Mouse (Mus musculus) erythroblast, embryonic 14.5 days (primary cell): ENCODE data around the gene Tdrd5. TPM values are rescaled to one million over a fixed set of nuclear protein-coding genes. Genes with fewer than 3 reads are reported as not detected.
"Not testable (repeated sequence)": the region's sequence is repeated elsewhere in the genome, so short reads cannot be mapped to it uniquely, and the experiment has no call there.

ENCODE experiments used
- H3K27me3 ChIP-seq: 2 replicates; pipeline ENCODE4 v1.6.1; 2012; ENCODE audit warnings: inconsistent platforms; ENCODE audit not compliant: control insufficient read depth
- H3K36me3 ChIP-seq: 2 replicates; pipeline ENCODE4 v1.6.1; 2012; ENCODE audit warnings: mild to moderate bottlenecking, inconsistent platforms; ENCODE audit not compliant: control insufficient read depth
- H3K4me1 ChIP-seq: 2 replicates; pipeline ENCODE4 v1.6.1; 2012; ENCODE audit warnings: inconsistent platforms; ENCODE audit not compliant: control insufficient read depth
- H3K4me3 ChIP-seq: replicated peaks from 2 replicates; pipeline ENCODE3; 2012; ENCODE audit warnings: moderate library complexity, mild to moderate bottlenecking, inconsistent platforms
- H3K9me3 ChIP-seq: 2 replicates; pipeline ENCODE4 v1.6.1; 2012; ENCODE audit warnings: low read length, inconsistent platforms, mixed read lengths; ENCODE audit not compliant: control insufficient read depth
- GATA1 ChIP-seq: IDR thresholded peaks from 2 replicates; pipeline ENCODE4 v1.6.1; 2012; ENCODE audit warnings: low read length, inconsistent platforms, mixed read lengths
- TAL1 ChIP-seq: IDR thresholded peaks from 3 replicates; pipeline ENCODE4 v1.6.1; 2012; ENCODE audit warnings: low read length, inconsistent platforms, mixed read lengths
- polyA plus RNA-seq: library from polyadenylated mRNA; stranded (reverse); fragments of >175 nt; gene quantifications from 2 replicates; pipeline ENCODE4 v1.2.3, GENCODE M21; 2012

The Tdrd5 gene
- polyA plus RNA-seq, 1 experiment: 0.01 TPM

DNA sequence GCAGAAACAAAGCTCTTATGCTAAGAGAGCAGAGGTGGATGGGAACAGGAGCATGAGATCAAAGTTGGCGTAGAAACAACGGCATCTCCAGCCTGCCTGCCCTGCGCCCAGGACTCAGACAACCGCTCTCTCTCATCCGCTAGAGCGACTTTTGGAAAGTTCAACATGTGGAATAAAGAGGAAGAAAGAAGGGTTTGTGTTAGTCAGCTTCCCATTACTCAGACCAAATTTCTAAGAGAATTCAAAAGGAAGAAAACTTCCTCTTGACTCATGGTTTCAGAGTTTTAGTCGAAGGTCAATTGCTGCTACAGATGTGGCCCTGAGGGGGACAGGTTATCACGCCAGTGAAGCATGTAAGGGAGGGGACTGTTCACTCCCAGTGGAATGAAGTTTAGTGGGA lies 39.5 kb downstream of the Tdrd5 start:
- H3K4me1 ChIP-seq: no peaks in the 10 kb centered on the region
- H3K9me3 ChIP-seq: no peaks in the 10 kb centered on the region
- no peak overlapping the region for H3K4me3 ChIP-seq
- no peaks in the 10 kb centered on the region for H3K36me3 ChIP-seq
- TF ChIP-seq TAL1 (no peak), GATA1 (no peak)
- no peaks in the 10 kb centered on the region for H3K27me3 ChIP-seq

DNA sequence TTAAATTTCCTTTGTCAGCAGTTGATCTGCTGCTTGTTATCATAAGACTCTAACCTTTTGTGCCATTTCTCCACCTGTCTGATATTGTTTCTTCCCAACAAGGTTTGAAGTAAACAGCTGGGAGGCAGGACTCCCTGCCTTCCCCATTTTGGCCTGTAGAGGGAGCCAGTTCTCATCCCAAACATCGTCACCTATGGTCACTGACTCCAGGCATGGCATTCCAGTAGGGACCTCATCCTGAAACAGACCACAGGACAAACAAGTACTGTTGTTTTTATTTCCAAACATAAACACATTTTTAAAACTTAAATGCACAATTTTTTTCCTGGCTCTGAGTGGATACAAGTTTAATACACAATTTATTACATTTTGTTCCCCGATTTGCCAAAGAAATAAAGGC lies 40.1 kb downstream of the Tdrd5 start:
- no peaks in the 10 kb centered on the region for H3K27me3 ChIP-seq
- H3K36me3 ChIP-seq: no peaks in the 10 kb centered on the region
- no peak for TF ChIP-seq GATA1
- TF ChIP-seq TAL1: no peak
- H3K4me3 ChIP-seq: no peak overlapping the region
- no peaks in the 10 kb centered on the region for H3K4me1 ChIP-seq
- no peaks in the 10 kb centered on the region for H3K9me3 ChIP-seq

DNA sequence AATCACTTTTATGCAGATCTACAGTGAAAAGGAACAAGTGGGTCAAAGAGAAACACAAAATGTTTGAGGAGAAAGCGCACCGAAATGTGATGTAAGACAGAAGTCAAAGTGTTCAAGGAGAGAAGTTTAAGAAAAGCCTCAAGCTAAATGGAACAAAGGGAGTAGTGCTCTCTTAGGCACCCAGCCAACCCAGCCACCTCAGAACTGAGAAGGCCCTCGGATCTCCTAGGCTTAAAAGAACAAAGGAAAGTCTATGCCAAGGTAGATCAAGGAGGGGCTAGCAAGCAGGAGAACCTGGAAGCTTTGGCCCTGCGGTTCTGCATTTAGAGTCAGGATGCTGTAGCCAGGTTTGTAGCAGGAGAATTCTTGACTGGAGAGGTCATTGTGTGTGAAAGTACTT lies 48.6 kb downstream of the Tdrd5 start:
- H3K27me3 ChIP-seq: no peaks in the 10 kb centered on the region
- TF ChIP-seq GATA1 (no peak), TAL1 (no peak)
- no peaks in the 10 kb centered on the region for H3K4me1 ChIP-seq
- H3K9me3 ChIP-seq: no peaks in the 10 kb centered on the region; the same call in 1 of the 2 replicates
- no peaks in the 10 kb centered on the region for H3K36me3 ChIP-seq
- H3K4me3 ChIP-seq: no peak overlapping the region

DNA sequence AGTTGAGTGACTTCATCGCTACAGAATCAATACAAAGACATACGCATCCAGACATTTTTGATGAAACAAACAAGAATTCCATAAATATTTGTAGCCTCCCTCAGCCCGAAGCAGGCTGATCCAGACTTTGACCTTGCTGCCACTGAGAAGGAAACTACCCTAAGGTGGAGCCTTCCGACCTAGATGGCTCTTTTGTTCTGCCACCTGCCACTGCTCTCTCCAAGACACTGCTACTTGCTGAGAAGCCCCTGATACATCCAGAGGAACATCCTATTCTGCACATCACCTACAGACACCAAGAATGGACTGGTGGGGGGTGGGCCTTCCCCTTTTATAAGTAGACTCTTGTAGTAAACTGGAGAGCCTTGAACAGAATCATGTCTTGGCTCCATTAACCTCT lies 52.4 kb downstream of the Tdrd5 start:
- H3K27me3 ChIP-seq, H3K4me3 ChIP-seq, H3K36me3 ChIP-seq, H3K4me1 ChIP-seq, H3K9me3 ChIP-seq: not testable (repeated sequence)

DNA sequence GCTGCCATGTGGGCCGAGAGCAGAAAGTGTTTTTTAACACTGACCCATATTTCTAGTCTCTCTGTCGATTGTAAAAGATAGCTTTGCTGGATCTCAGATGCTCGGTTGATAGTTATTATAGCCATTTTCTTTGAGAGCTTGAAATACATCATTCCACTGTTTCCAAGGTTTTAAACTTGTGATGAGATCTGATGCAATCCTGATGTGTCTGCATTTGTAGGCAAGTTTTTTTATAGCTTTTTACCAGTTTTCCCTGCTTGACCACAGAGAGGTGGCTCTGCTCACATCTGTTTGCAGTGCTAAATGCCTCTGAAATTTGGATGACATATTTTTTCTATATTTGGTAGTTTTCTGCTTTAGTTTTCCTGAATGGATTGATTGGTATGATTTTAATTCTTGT lies 55.6 kb downstream of the Tdrd5 start:
- no peaks in the 10 kb centered on the region for H3K27me3 ChIP-seq
- no peaks in the 10 kb centered on the region for H3K36me3 ChIP-seq
- H3K4me1 ChIP-seq: no peaks in the 10 kb centered on the region
- no peaks in the 10 kb centered on the region for H3K9me3 ChIP-seq
- no peak for TF ChIP-seq TAL1
- no peak for TF ChIP-seq GATA1
- H3K4me3 ChIP-seq: no peak overlapping the region

DNA sequence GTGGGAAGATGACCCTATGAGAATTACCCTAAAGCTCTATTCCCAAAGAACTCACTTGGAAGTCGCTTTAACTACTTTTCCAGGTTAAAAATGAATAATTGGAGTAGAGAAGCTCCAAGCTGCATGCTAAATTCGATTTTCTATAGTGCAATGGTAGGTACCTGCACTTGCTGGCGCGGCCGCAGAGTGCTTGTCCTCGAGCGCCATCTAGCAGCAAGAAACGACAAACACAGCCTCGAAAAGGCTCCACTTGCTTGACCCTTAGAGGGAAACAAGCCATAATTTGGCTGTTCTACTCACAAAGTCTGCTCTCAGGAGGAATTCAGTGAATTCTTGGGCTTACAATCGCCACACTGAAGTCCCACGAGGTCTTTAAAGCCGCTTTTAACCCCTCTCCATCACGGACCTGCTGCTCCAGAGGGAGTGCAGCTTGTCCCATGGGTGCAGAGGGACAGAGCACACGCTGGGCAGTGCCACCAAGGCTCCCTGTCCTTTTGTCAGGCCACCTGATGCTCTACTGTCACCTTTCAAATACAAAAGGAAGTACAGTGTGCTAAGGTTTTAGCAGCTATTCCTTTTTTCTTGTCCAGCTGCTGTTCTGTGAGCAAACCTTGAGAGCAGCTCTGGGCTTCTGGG lies 61.6 kb downstream of the Tdrd5 start:
- TF ChIP-seq GATA1 (no peak), TAL1 (no peak)
- Histone ChIP-seq H3K27me3 (no peaks in the 10 kb centered on the region), H3K4me3 (no peak overlapping the region), H3K9me3 (no peaks in the 10 kb centered on the region), H3K36me3 (no peaks in the 10 kb centered on the region), H3K4me1 (no peaks in the 10 kb centered on the region)

DNA sequence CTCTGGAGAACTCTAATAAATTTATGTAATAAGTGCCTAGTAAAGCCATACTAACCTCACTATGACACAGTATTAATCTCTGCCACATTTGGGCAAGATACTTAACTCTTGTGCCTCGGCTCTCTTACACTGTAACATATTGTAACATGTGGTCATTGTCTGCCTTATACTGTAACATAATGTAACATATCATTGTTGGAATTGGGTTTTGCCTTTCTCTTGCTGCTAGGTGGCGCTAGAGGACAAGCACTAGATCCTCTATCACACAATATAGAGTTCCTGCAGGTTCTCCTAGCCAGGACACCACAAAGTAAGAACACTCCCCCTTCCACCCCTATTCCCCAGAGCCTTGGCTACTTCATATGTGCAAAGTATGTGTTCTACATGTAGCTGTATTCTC lies 62.4 kb downstream of the Tdrd5 start:
- TF ChIP-seq TAL1: no peak
- no peak for TF ChIP-seq GATA1
- Histone ChIP-seq H3K27me3 (no peaks in the 10 kb centered on the region), H3K9me3 (no peaks in the 10 kb centered on the region), H3K36me3 (no peaks in the 10 kb centered on the region), H3K4me3 (no peak overlapping the region), H3K4me1 (no peaks in the 10 kb centered on the region)

DNA sequence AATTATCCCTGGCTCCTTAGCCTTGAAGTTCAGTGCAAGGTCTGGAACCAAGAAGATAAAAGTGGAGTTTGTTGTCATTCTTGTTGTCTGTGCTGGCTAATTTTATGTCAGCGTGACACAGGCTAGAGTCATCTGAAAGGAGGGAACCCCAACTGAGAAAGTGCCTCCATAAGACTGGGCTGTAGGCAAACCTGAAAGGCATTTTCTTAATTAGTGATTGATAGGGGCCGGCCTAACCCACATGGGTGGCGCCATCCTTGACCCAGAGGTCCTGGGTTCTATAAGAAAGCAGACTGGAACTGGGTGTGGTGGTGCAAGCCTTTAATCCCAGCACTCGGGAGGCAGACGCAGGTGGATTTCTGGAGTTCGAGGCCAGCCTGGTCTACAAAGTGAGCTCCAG lies 72.3 kb downstream of the Tdrd5 start:
- no peak for TF ChIP-seq GATA1
- no peak for TF ChIP-seq TAL1
- H3K9me3 ChIP-seq: no peaks in the 10 kb centered on the region
- no peak overlapping the region for H3K4me3 ChIP-seq
- H3K4me1 ChIP-seq: peaks cover 34% of the 10 kb centered on the region
- no peaks in the 10 kb centered on the region for H3K36me3 ChIP-seq
- no peaks in the 10 kb centered on the region for H3K27me3 ChIP-seq

DNA sequence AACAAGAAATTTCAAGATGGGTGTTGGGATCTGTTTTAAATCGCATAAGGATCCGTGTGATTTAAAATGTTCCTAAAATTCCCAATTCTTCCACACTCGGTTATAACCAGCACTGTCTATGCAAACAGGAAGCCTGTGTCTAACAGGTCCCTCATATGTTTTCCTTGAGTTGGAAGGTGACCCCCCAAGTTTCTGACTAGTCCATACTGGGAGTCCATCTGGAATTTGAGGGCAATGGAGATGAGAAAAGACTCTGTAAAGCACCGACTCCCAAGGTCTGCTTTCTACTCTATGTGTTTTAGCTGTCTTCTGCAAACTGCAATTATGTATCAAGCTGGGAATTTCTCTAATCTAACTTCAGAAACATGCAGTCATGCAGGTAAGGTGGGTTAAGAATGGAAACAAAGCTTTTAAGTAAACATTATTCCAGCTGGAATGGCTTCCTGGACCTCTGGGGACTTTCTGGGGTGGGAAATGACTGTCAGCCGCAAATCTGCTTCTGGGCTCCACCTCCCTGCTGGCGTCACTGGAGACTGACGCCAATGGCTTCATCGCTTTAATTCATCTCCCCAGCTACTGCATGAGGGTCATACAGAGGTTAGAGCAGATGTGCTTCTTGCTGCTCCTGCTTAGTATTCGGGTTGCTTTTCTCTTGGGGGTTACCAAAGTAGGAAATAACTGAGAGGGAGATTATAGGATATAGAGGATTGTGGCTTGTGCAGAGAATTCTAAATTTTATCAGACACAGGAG lies 73.0 kb downstream of the Tdrd5 start:
- H3K36me3 ChIP-seq: no peaks in the 10 kb centered on the region
- TF ChIP-seq GATA1 (no peak), TAL1 (no peak)
- peaks cover 35% of the 10 kb centered on the region for H3K4me1 ChIP-seq
- H3K27me3 ChIP-seq: no peaks in the 10 kb centered on the region
- no peak overlapping the region for H3K4me3 ChIP-seq
- H3K9me3 ChIP-seq: no peaks in the 10 kb centered on the region
